Mouse (Mus musculus): ENCODE results near the gene Cyb5rl.

GRCm38 (mm10) chr4:107117741-107118385, 51.1 kb downstream of the Cyb5rl start:
- TF ChIP-seq CTCF (IDR thresholded peaks at IDR 0.05; ENCODE audit: low read depth) (no peak), EP300 (IDR thresholded peaks at IDR 0.05; ENCODE audit: low read depth) (no peak)

Data from liver, embryonic 14.5 days (tissue).